Mouse (Mus musculus) heart, embryonic 14.5 days (tissue): ENCODE data around the gene Fam241b. TPM values are rescaled to one million over a fixed set of nuclear protein-coding genes. Genes with fewer than 3 reads are reported as not detected.

Source experiments
- ATAC-seq: fragments of 200-750 bp; cut with Nextera tagmentation; 2 replicates; pipeline ENCODE4 v1.8.0; 2017; ENCODE audit warnings: low read depth, moderate TSS enrichment; ENCODE audit not compliant: insufficient number of reproducible peaks, insufficient read depth, low FRiP score
- H3K27ac ChIP-seq, 2 experiments: fragments of 200-500 bp in 1 of 2; fragments of 300-500 bp in 1 of 2; sonication (generic) in 1 of 2; replicated peaks in 1 of 2; 2 replicates each; pipeline ENCODE4 v1.5.1; 2012 to 2014; ENCODE audit warnings: low read depth in 2 of 2, low read length in 2 of 2, control low read depth in 1 of 2, mild to moderate bottlenecking in 1 of 2, mixed read lengths in 1 of 2; ENCODE audit not compliant: control insufficient read depth in 1 of 2, insufficient read depth in 1 of 2
- H3K27me3 ChIP-seq: fragments of 300-500 bp; sonication (generic); 2 replicates; pipeline ENCODE4 v1.6.1; 2014; ENCODE audit warnings: mild to moderate bottlenecking, low read length, control low read depth; ENCODE audit not compliant: control insufficient read depth, insufficient read depth
- H3K36me3 ChIP-seq: fragments of 300-500 bp; sonication (generic); 2 replicates; pipeline ENCODE4 v1.6.1; 2014; ENCODE audit warnings: mild to moderate bottlenecking, control low read depth, low read length, mixed read lengths; ENCODE audit not compliant: control insufficient read depth, insufficient read depth
- H3K4me1 ChIP-seq, 2 experiments: fragments of 200-500 bp in 1 of 2; fragments of 300-500 bp in 1 of 2; sonication (generic) in 1 of 2; 2 replicates each; pipeline ENCODE4 v1.6.1; 2012 to 2014; ENCODE audit warnings: low read length in 2 of 2, control low read depth in 1 of 2, mixed read lengths in 1 of 2; ENCODE audit not compliant: control insufficient read depth in 2 of 2, insufficient read depth in 2 of 2
- H3K4me2 ChIP-seq: fragments of 300-500 bp; sonication (generic); 2 replicates; pipeline ENCODE4 v1.6.1; 2014; ENCODE audit warnings: mild to moderate bottlenecking, low read length
- H3K4me3 ChIP-seq, 2 experiments: fragments of 200-500 bp in 1 of 2; fragments of 300-500 bp in 1 of 2; sonication (generic) in 1 of 2; 2 replicates each; pipeline ENCODE4 v1.5.1; 2012 to 2014; ENCODE audit warnings: low read length in 2 of 2, mild to moderate bottlenecking in 2 of 2, control low read depth in 1 of 2, low read depth in 1 of 2, moderate library complexity in 1 of 2; ENCODE audit not compliant: control insufficient read depth in 1 of 2, insufficient read depth in 1 of 2
- H3K9ac ChIP-seq: fragments of 300-500 bp; sonication (generic); 2 replicates; pipeline ENCODE4 v1.6.1; 2014; ENCODE audit warnings: mild to moderate bottlenecking, low read length
- H3K9me3 ChIP-seq: fragments of 300-500 bp; sonication (generic); 2 replicates; pipeline ENCODE4 v1.6.1; 2016; ENCODE audit warnings: low read length, control low read depth; ENCODE audit not compliant: control insufficient read depth
- WGBS: fragments of 180-500 bp; shearing (Covaris S2); extraction: QIAGEN DNeasy Blood & Tissue Kit; methylation state at CpG from one replicate; pipeline ENCODE4 v1.1.7; 2014; 5-methylcytosine and 5-hydroxymethylcytosine counted together
- polyA plus RNA-seq: library from polyadenylated mRNA; unstranded; fragments of >200 nt; fragmentation: Nextera tagmentation; extraction: Ambion mirVana; gene quantifications from 2 replicates; pipeline ENCODE4 v1.2.1, GENCODE M21; 2014

Gene Fam241b
- polyA plus RNA-seq = 0.66 and 1.3 TPM in 2 replicates

DNA sequence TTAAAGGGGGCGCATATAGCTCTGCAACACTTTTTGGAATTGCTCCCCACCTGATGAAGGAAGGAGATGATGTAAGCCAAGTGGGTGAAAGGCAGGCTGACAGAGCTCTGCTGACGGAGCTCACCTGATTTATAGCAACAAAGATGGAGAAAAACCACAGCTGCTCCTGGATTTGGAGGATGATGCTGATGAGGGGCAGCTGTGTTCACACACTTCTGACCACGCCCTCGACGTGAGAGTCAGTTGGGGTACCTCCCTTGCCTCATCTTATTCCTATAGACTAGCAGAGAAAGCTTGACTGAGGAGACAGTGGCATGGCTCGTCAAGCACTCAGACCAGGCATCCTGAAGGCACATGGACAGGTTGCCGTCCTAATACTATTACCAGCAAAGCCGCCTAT is at the start of gene Fam241b:
Fam241b (minus strand) TSS at position 101 of the 400 bp plus-strand sequence.
- Histone ChIP-seq H3K27me3 (peaks cover 27% of the 10 kb centered on the region), H3K4me1 (no peaks in the 10 kb centered on the region), H3K4me2 (no peak within 1 kb of the TSS), H3K9ac (no peak within 1 kb of the TSS), H3K4me3 (no peak within 1 kb of the TSS), H3K27ac (no peak within 1 kb of the TSS), H3K9me3 (no peaks in the 10 kb centered on the region), H3K36me3 (no peaks in the 10 kb centered on the region)
- WGBS = 60% methylated on average over 8 of the region's 8 CpGs
- ATAC-seq = no peak

DNA sequence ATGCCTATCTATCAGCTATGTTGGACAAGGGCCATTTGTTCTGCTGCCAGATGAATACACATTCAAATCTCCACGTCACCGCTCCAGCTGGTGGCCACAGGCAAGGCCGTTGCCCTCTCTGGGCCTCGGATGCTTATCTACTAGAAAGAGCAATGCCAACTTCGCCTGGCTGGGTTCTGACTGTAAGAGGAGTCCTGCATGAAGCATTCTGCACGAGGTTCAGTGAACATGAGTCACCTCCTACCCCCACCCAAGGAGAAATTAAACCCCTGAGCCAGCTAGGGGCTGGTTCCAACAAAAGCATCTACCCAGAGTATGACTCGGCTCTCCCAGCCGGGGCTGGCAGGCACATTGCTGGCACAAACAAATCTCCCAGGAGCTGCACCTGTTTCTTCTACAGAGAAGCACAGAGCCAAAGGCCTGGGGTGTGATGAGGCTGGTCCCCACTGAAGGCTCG is 49.0 kb upstream of the Fam241b start:
- Histone ChIP-seq H3K4me2 (no peak overlapping the region), H3K36me3 (no peaks in the 10 kb centered on the region), H3K4me3 (no peak overlapping the region), H3K4me1 (peaks cover 4 to 5% of the 10 kb centered on the region in 2 experiments; a peak in 3 of 4 replicates), H3K27ac (no peak overlapping the region), H3K27me3 (no peaks in the 10 kb centered on the region), H3K9ac (no peak overlapping the region), H3K9me3 (no peaks in the 10 kb centered on the region)
- WGBS = 59% methylated on average over 9 of the region's 9 CpGs
- ATAC-seq = no peak

DNA sequence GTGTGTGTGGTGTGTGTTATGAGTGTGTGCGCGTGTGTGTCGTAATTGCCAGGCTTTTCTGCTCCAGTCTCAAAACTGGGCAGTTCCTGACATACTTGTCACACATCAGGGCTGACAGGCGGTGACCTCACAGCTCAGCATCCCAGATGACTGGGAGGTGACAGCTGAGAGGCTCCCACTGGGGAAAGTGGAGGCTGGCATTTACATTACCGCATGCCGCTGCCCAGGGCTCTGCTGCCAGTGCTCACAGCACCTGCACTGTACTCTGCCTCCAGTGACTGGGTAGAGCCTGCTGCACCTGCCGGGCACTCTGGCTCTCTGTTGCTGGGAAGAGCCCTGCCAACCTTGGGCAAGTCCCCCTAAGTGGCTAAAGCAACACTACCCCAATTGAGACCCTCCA is 47.1 kb upstream of the Fam241b start:
- peaks cover 4 to 5% of the 10 kb centered on the region in 2 experiments; a peak in 3 of 4 replicates for H3K4me1 ChIP-seq
- H3K9ac ChIP-seq = no peak overlapping the region
- no peak overlapping the region for H3K4me2 ChIP-seq
- H3K36me3 ChIP-seq = no peaks in the 10 kb centered on the region
- H3K27ac ChIP-seq = no peak overlapping the region
- H3K27me3 ChIP-seq = peaks cover 3% of the 10 kb centered on the region; the same call in 1 of the 2 replicates
- 83% methylated on average over 7 of the region's 7 CpGs for WGBS
- H3K9me3 ChIP-seq = no peaks in the 10 kb centered on the region
- no peak overlapping the region for H3K4me3 ChIP-seq
- no peak for ATAC-seq

- H3K36me3 ChIP-seq = no peaks in the 10 kb centered on the region
- H3K9ac ChIP-seq = no peak overlapping the region
- H3K27ac ChIP-seq = no peak overlapping the region
- no peak for ATAC-seq
- H3K4me2 ChIP-seq = no peak overlapping the region
- H3K4me3 ChIP-seq = no peak overlapping the region
- no peaks in the 10 kb centered on the region for H3K4me1 ChIP-seq
- H3K9me3 ChIP-seq = no peaks in the 10 kb centered on the region
- WGBS = 87% methylated on average over 4 of the region's 4 CpGs
- peaks cover 3% of the 10 kb centered on the region; the same call in 1 of the 2 replicates for H3K27me3 ChIP-seq
Observed at GRCm38 (mm10) chr10:62189910-62190309, 46.2 kb upstream of the Fam241b start.

- ATAC-seq = no peak
- WGBS = 40% methylated on average over 3 of the region's 3 CpGs
- no peaks in the 10 kb centered on the region for H3K9me3 ChIP-seq
- H3K9ac ChIP-seq = no peak overlapping the region
- no peak overlapping the region for H3K4me3 ChIP-seq
- H3K4me1 ChIP-seq = no peaks in the 10 kb centered on the region
- H3K27ac ChIP-seq = no peak overlapping the region
- H3K4me2 ChIP-seq = no peak overlapping the region
- H3K36me3 ChIP-seq = no peaks in the 10 kb centered on the region
- H3K27me3 ChIP-seq = peaks cover 3% of the 10 kb centered on the region; the same call in 1 of the 2 replicates
Observed at GRCm38 (mm10) chr10:62189303-62189702, 45.6 kb upstream of the Fam241b start.

DNA sequence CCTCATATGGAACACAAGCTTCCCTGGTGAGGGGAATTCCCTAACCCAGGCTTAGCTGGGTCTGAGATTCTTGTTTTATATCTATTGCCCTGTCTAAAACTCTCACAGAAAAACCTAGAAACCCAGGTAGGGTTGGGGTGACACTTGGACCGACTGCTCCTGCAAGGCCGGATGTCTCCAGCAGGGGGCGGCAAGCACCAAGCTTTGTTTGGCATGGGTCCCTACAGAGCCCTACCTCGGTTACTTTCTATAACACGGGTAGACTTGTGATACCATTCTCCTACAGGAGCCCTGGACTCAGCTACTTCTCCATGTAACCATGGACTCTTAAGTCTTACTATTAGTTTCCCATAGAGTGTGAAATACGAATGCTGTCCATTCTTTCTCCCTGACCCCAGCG is 43.2 kb upstream of the Fam241b start:
- H3K9me3 ChIP-seq = no peaks in the 10 kb centered on the region
- 19% methylated on average over 7 of the region's 7 CpGs for WGBS
- no peak overlapping the region for H3K9ac ChIP-seq
- H3K4me2 ChIP-seq = no peak overlapping the region
- H3K4me3 ChIP-seq = no peak overlapping the region
- no peak for ATAC-seq
- H3K27me3 ChIP-seq = peaks cover 6% of the 10 kb centered on the region
- H3K27ac ChIP-seq = no peak overlapping the region
- no peaks in the 10 kb centered on the region for H3K36me3 ChIP-seq
- no peaks in the 10 kb centered on the region for H3K4me1 ChIP-seq

GRCm38 (mm10) chr10:62183053-62183452 is 39.3 kb upstream of the Fam241b start:
- no peak for ATAC-seq
- Histone ChIP-seq H3K9me3 (no peaks in the 10 kb centered on the region), H3K4me2 (no peak overlapping the region), H3K4me1 (no peaks in the 10 kb centered on the region), H3K27me3 (peaks cover 6% of the 10 kb centered on the region), H3K9ac (no peak overlapping the region), H3K27ac (no peak overlapping the region), H3K36me3 (no peaks in the 10 kb centered on the region), H3K4me3 (no peak overlapping the region)
- WGBS = 3% methylated on average over 10 of the region's 10 CpGs

DNA sequence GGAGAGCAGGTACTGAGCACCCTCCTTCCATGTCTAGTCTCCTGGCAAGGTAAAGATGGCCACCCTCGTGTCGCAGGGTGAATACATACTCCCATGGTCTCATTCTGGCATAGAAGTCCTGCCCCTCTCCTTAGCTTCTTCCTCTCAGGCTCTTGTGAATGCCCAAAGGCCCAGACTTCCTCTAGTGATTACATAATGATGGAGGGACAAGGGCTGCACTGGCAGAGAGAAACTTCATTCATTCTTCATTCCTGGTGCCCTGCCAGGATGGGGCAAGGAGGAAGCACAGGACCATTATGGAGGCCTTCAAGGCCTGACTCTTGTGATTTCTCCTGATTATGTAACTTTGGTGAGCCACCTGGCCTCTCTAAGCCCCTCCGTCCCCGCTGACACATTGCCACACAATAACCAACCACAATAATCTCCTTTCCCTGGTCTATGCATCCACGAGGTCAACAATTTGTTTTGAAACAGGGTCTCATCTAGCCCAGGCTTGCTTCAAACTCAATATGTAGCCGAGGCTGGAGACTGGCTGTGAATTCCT is 38.8 kb upstream of the Fam241b start:
- Histone ChIP-seq H3K9ac (no peak overlapping the region), H3K4me1 (no peaks in the 10 kb centered on the region), H3K36me3 (no peaks in the 10 kb centered on the region), H3K4me3 (no peak overlapping the region), H3K27ac (no peak overlapping the region), H3K9me3 (no peaks in the 10 kb centered on the region), H3K4me2 (no peak overlapping the region), H3K27me3 (peaks cover 6% of the 10 kb centered on the region)
- WGBS = 67% methylated on average over 6 of the region's 6 CpGs
- ATAC-seq = no peak
